Mouse (Mus musculus) midbrain, embryonic 14.5 days (tissue): Measurements from ENCODE around the gene Raver2. TPM values are rescaled to one million over a fixed set of nuclear protein-coding genes. Genes with fewer than 3 reads are reported as not detected.
A peak's percentile ranks its signal among the peaks of the same experiment; 100 is the strongest.

Experiments
- ATAC-seq: fragments of 200-750 bp; cut with Nextera tagmentation; 2 replicates; pipeline ENCODE4 v1.8.0; 2017; ENCODE audit warnings: moderate number of reproducible peaks, moderate library complexity; ENCODE audit not compliant: low FRiP score, low TSS enrichment
- DNase-seq: peaks from one replicate; pipeline ENCODE4 v3.0.0-alpha.2; 2015
- H3K27ac ChIP-seq: fragments of 300-500 bp; sonication (generic); replicated peaks from 2 replicates; pipeline ENCODE4 v1.5.1; 2014; ENCODE audit warnings: mild to moderate bottlenecking, low read depth, low read length, moderate library complexity
- H3K27me3 ChIP-seq: fragments of 300-500 bp; sonication (generic); 2 replicates; pipeline ENCODE4 v1.6.1; 2014; ENCODE audit warnings: low read length, control low read depth, mixed read lengths; ENCODE audit not compliant: control insufficient read depth, insufficient read depth
- H3K36me3 ChIP-seq: fragments of 300-500 bp; sonication (generic); 2 replicates; pipeline ENCODE4 v1.6.1; 2014; ENCODE audit warnings: low read length, control low read depth; ENCODE audit not compliant: control insufficient read depth, insufficient read depth
- H3K4me1 ChIP-seq: fragments of 300-500 bp; sonication (generic); 2 replicates; pipeline ENCODE4 v1.6.1; 2014; ENCODE audit warnings: mild to moderate bottlenecking, antibody characterized with exemption, low read length, control low read depth; ENCODE audit not compliant: control insufficient read depth, insufficient read depth
- H3K4me2 ChIP-seq: fragments of 300-500 bp; sonication (generic); 2 replicates; pipeline ENCODE4 v1.6.1; 2014; ENCODE audit warnings: mild to moderate bottlenecking, low read length, moderate library complexity
- H3K4me3 ChIP-seq: fragments of 300-500 bp; sonication (generic); replicated peaks from 2 replicates; pipeline ENCODE4 v1.5.1; 2014; ENCODE audit warnings: low read depth, low read length
- H3K9ac ChIP-seq: fragments of 300-500 bp; sonication (generic); replicated peaks from 2 replicates; pipeline ENCODE4 v1.6.1; 2014; ENCODE audit warnings: mild to moderate bottlenecking, low read length, moderate library complexity
- H3K9me3 ChIP-seq: fragments of 300-500 bp; sonication (generic); 2 replicates; pipeline ENCODE4 v1.6.1; 2016; ENCODE audit warnings: low read length, control low read depth, mixed read lengths; ENCODE audit not compliant: control insufficient read depth
- whole genome bisulfite sequencing: fragments of 180-500 bp; shearing (Covaris S2); extraction: QIAGEN DNeasy Blood & Tissue Kit; methylation state at CpG from one replicate; pipeline ENCODE4 v1.1.7; 2014; 5-methylcytosine and 5-hydroxymethylcytosine counted together
- polyA plus RNA-seq: library from polyadenylated mRNA; unstranded; fragments of >200 nt; fragmentation: Nextera tagmentation; extraction: Ambion mirVana; gene quantifications from 2 replicates; pipeline ENCODE4 v1.2.1, GENCODE M21; 2014

Gene Raver2
- polyA plus RNA-seq, 1 experiment from 2014 or later = 5.8 TPM

DNA sequence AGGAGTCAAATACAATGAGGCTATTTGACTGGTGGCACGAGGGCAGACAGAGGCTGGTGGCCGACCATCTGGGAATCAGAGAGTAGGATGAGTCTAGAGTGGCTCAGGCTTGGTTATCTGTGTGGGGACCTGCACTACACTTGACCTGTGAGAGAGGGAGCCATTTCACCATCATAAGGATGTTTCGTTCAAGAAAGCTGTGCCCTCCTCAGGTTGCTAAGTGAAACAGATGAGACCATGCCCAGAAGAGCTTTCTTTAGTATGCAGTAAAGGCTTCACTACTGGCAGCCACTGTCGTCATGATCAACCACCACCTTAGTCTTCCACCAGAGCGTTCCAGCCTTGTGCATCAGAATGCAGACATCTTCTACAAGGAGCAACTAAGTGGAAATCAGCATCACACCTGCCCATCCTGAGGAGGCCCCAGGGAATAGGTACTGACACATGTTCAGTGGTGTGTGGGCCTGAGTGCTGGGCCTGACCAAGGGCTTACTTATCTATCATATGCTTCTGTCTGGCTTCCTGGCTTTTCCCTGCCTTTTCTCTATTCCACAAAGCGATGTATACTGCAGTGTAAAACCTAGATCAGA, 99.5 kb downstream of the Raver2 start:
- ATAC-seq (peak; percentile 62; the same call in 1 of the 2 replicates), DNase-seq (peak; percentile 74)
- Histone ChIP-seq H3K27me3 (no peaks in the 10 kb centered on the region), H3K9me3 (no peaks in the 10 kb centered on the region), H3K4me3 (no peak overlapping the region), H3K4me2 (no peak overlapping the region), H3K36me3 (peaks cover 39% of the 10 kb centered on the region; the same call in 1 of the 2 replicates), H3K4me1 (no peaks in the 10 kb centered on the region), H3K9ac (no peak overlapping the region), H3K27ac (no peak overlapping the region)
- 47% methylated on average over 6 of the region's 6 CpGs for WGBS

DNA sequence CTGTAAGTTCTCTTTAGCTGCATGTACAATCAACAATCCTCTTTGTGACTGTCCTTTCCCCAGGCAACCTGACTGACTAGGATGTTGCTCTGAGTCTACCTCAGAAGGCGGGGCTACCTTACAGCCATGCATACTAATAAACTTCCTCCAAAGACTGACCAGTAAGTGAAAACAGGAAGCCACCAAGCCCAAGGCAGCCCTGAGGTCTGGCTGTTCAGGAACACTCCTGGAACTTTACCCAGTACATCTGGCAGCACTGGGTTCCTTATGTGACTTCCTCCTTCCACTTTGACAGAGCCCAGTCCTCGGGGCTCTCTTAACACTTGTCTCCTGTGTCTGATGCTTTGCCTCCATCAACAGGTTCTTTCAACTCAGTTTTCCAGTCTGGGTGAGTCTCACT, 104.0 kb downstream of the Raver2 start:
- Histone ChIP-seq H3K36me3 (peaks cover 30% of the 10 kb centered on the region; the same call in 1 of the 2 replicates), H3K27me3 (no peaks in the 10 kb centered on the region), H3K4me3 (no peak overlapping the region), H3K9me3 (no peaks in the 10 kb centered on the region), H3K9ac (no peak overlapping the region), H3K27ac (no peak overlapping the region), H3K4me1 (no peaks in the 10 kb centered on the region), H3K4me2 (no peak overlapping the region)
- DNase-seq = no peak
- no peak for ATAC-seq
- 89% methylated on average over 2 of the region's 2 CpGs for whole genome bisulfite sequencing

DNA sequence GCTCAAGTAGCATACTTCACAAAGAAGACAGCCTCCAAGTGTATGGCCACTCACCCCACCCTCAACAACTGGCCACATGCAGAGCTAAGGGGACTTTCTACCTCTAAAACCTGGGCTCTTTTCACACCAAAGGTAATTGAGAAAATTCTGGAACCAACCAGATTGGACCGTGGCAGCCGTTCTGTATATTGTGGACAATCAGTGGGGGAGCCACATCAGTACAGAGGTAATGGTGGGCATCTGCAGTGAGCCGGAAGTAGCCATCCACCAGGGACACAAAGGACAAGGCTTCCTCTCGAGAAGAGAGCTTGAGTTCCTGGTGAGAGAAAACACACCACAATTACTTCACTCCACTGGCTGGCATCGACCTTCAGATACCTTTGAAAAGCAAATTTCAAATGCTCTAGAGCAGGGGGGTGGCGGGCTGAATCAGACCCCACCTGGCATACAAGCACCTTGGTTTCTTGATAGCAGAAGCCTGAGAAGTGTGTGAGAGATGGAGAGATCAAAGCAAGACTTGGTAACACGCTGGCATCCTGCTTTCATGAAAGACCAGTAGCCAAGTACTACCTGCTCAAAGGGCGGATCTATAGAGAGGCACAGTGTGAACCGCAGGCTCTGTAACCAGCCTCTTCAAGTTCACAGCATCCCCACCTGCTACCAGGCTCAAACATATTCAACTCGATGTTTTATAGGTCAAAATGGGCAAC, 106.3 kb downstream of the Raver2 start:
- ATAC-seq (no peak), DNase-seq (no peak)
- H3K36me3 ChIP-seq = peaks cover 23% of the 10 kb centered on the region; the same call in 1 of the 2 replicates

DNA sequence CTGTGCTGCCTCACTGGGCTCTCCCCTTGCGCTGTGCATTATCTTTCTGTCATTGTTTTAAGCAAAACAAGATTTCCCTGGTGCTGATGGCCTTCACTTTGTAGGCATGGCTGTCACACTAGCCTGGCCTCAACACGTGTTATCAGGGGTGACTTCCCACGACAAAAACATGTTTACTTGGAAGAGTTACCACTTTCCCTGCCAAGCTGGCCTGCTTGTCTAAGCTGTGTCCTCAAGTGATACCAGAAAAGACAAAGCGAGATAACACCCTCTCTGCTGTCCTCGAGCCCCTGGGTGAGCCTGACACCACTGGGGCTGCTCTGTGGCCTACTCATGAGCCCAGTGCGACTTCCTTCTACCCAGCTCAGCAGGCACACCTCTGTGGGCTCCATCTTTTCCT, 107.3 kb downstream of the Raver2 start:
- Histone ChIP-seq H3K4me2 (no peak overlapping the region), H3K9ac (no peak overlapping the region), H3K27me3 (no peaks in the 10 kb centered on the region), H3K4me3 (no peak overlapping the region), H3K4me1 (no peaks in the 10 kb centered on the region), H3K9me3 (no peaks in the 10 kb centered on the region), H3K36me3 (0 out of 2 replicates have a peak, but pooled peaks cover 14% of the 10 kb centered on the region), H3K27ac (no peak overlapping the region)
- DNase-seq = no peak
- ATAC-seq = no peak
- 91% methylated on average over 6 of the region's 6 CpGs for WGBS

More for the DNA sequence above, 106.3 kb downstream of the Raver2 start:
- H3K27me3 ChIP-seq = no peaks in the 10 kb centered on the region
- no peaks in the 10 kb centered on the region for H3K4me1 ChIP-seq
- WGBS = 87% methylated on average over 10 of the region's 10 CpGs
- no peak overlapping the region for H3K4me3 ChIP-seq
- H3K9me3 ChIP-seq = no peaks in the 10 kb centered on the region
- no peak overlapping the region for H3K9ac ChIP-seq
- no peak overlapping the region for H3K27ac ChIP-seq
- H3K4me2 ChIP-seq = no peak overlapping the region

DNA sequence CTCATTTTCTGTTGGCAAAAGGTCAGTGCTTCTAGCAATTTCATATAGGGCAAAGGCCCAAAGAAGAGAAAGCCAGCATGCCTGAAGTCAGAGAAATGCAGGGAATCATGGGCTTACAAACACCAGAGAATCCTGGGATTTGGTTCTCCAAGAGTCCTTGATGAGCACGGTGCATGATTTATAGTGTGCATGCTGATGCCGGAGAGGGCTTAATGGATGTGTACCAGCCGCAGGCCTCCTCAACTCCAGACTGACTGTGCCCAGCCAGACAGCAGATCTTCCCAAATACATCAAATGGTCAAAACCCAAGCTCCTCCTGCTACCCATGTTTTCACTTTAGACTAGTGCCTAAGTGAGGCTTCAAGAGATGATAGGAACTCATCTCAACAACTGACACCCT, 109.0 kb downstream of the Raver2 start:
- no peak overlapping the region for H3K27ac ChIP-seq
- H3K4me3 ChIP-seq = no peak overlapping the region
- no peak overlapping the region for H3K4me2 ChIP-seq
- H3K36me3 ChIP-seq = 0 out of 2 replicates have a peak, but pooled peaks cover 12% of the 10 kb centered on the region
- 90% methylated on average over 3 of the region's 3 CpGs for WGBS
- no peaks in the 10 kb centered on the region for H3K27me3 ChIP-seq
- H3K4me1 ChIP-seq = no peaks in the 10 kb centered on the region
- H3K9ac ChIP-seq = no peak overlapping the region
- no peak for DNase-seq
- H3K9me3 ChIP-seq = no peaks in the 10 kb centered on the region
- no peak for ATAC-seq

DNA sequence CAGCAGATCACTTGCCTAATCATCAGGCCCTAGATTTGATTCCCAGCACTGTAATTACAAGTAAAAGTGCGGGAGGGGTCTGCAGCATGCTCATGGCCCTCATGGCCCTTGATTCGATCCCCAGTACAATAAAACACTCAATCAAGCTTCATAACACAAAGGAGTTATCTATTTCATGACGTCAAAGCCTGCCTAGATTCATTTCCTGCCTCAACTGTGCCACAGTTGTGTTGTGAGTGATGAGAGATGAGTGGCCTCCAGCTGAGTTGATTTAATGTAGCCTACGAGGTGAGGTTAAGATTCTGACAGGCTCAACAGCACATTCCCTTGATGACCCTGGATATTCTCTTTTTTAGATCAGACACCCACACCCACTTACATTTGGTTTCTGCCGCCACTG, 110.3 kb downstream of the Raver2 start:
- DNase-seq = no peak
- Histone ChIP-seq H3K9ac (no peak overlapping the region), H3K4me1 (no peaks in the 10 kb centered on the region), H3K9me3 (no peaks in the 10 kb centered on the region), H3K4me2 (no peak overlapping the region), H3K27me3 (no peaks in the 10 kb centered on the region), H3K4me3 (no peak overlapping the region), H3K27ac (no peak overlapping the region), H3K36me3 (peaks cover 15% of the 10 kb centered on the region)
- WGBS = 74% methylated on average over 5 of the region's 5 CpGs
- ATAC-seq = no peak

DNA sequence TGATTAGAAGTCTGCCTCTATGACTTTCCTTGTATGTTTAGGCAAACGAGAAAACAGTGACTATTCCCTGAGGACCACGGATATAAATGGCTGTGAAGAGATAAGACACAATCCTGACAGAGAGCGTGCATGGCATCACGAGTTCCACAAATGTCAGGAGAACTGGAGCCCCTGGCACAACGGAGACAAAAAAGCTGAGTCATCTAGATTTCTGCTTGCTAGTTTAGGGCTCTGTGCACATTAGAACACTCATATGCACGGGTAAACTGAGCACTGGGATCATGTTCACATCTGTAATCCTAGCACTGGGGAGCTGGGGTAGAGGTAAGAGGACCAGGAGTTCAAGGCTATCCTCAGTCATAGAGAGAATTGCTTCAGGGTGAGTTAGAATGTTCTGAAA, 111.1 kb downstream of the Raver2 start:
- ATAC-seq (no peak), DNase-seq (peak; percentile 43)
- Histone ChIP-seq H3K27me3 (no peaks in the 10 kb centered on the region), H3K9ac (no peak overlapping the region), H3K4me2 (no peak overlapping the region), H3K4me1 (no peaks in the 10 kb centered on the region), H3K27ac (no peak overlapping the region), H3K4me3 (no peak overlapping the region), H3K36me3 (peaks cover 10% of the 10 kb centered on the region), H3K9me3 (no peaks in the 10 kb centered on the region)
- 55% methylated on average over 6 of the region's 6 CpGs for WGBS

DNA sequence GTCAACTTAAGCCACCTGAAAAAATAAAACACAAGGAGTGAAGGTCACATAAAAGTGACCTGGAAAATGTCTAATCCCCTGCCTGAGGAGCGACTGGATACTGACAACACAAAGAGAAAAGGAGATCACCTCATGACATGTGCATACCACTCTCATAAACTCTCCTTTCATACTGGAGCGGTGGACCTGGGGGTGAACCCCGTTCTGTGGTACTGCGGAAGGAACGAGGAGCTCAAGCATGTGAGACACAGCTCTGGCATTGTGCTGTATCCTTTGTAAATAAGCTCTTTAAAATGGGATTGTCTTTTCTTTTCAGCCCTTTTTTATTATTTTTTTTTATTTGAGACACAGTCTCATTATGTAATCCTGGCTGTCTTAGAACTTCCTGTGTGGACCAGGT, 111.9 kb downstream of the Raver2 start:
- DNase-seq (no peak), ATAC-seq (no peak)
- Histone ChIP-seq H3K9me3 (no peaks in the 10 kb centered on the region), H3K4me1 (no peaks in the 10 kb centered on the region), H3K9ac (no peak overlapping the region), H3K36me3 (peaks cover 10% of the 10 kb centered on the region), H3K4me3 (no peak overlapping the region), H3K27ac (no peak overlapping the region), H3K27me3 (no peaks in the 10 kb centered on the region), H3K4me2 (no peak overlapping the region)
- WGBS = 51% methylated on average over 5 of the region's 5 CpGs

DNA sequence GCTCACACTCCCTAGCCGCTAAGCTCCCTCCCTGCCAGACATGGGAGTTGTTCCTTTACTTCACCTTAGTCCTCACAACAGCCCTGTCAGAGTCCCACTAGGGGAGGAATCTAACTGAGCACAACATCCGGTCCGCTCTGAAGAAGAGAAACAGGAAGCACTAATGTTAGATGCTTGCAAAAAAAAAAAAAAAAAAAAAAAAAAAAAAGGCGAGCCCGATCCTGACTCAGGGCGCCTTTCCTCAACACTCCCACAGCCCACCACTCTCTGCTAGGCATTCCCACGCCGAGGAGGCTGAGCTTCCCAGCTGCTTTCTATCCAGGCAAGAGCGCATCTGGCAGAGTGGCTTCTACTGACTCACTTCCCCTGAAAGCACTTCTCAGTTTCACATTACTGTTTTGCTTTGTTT, 113.8 kb downstream of the Raver2 start:
- Histone ChIP-seq H3K4me3 (no peak overlapping the region), H3K9me3 (no peaks in the 10 kb centered on the region), H3K27me3 (no peaks in the 10 kb centered on the region), H3K36me3 (peaks cover 10% of the 10 kb centered on the region), H3K4me2 (no peak overlapping the region), H3K4me1 (no peaks in the 10 kb centered on the region), H3K9ac (no peak overlapping the region), H3K27ac (no peak overlapping the region)
- no peak for DNase-seq
- ATAC-seq = no peak
- WGBS = 76% methylated on average over 9 of the region's 9 CpGs
